Mouse (Mus musculus) layer of hippocampus, postnatal 25 days (tissue): ENCODE measurements at regions not wholly inside any gene's neighbourhood (a gene's known extent, or its start where the extent isn't known, plus 50 kb on each side); places are given as distances from the start of the nearest gene placed in this dataset.

Experiments
- DNase-seq, 2 experiments: peaks; one replicate each; pipeline ENCODE4 v3.0.0; 2022; ENCODE audit warnings: mixed read lengths in 2 of 2, low spot score in 1 of 2; ENCODE audit errors: extremely low spot score in 1 of 2

- no peak for DNase-seq
These were observed 419.0 kb upstream of the Tenm3 start for GRCm38 (mm10) chr8:49262797-49263196.

- no peak for DNase-seq
These were observed 412.2 kb upstream of the Tenm3 start for GRCm38 (mm10) chr8:49255954-49256353.

- DNase-seq, result no peak
These were observed 410.6 kb upstream of the Tenm3 start for GRCm38 (mm10) chr8:49254311-49254828.

- no peak for DNase-seq
These were observed 399.3 kb upstream of the Tenm3 start for GRCm38 (mm10) chr8:49243002-49243401.

- DNase-seq, result no peak
These were observed 393.0 kb upstream of the Tenm3 start for GRCm38 (mm10) chr8:49236822-49237071.

- DNase-seq, result no peak
These were observed 392.5 kb upstream of the Tenm3 start for GRCm38 (mm10) chr8:49236021-49236821.

- DNase-seq, result peak in 1 of 2 experiments; percentile 4
These were observed 380.2 kb upstream of the Tenm3 start for GRCm38 (mm10) chr8:49223841-49224420.

- DNase-seq, result no peak
These were observed 351.5 kb upstream of the Tenm3 start for GRCm38 (mm10) chr8:49195333-49195640.

- DNase-seq, result no peak
These were observed 351.0 kb upstream of the Tenm3 start for GRCm38 (mm10) chr8:49194592-49195332.

- DNase-seq, result no peak
These were observed 343.1 kb upstream of the Tenm3 start for GRCm38 (mm10) chr8:49186853-49187252.

GRCm38 (mm10) chr8:49175386-49175785 is 331.6 kb upstream of the Tenm3 start:
- DNase-seq, result no peak

GRCm38 (mm10) chr8:49174956-49175355 is 331.2 kb upstream of the Tenm3 start:
- no peak for DNase-seq

- DNase-seq, result no peak
These were observed 315.6 kb upstream of the Tenm3 start for GRCm38 (mm10) chr8:49159318-49159717.

- DNase-seq, result no peak
These were observed 314.4 kb upstream of the Tenm3 start for GRCm38 (mm10) chr8:49158201-49158600.

GRCm38 (mm10) chr8:49136503-49137044 is 292.8 kb upstream of the Tenm3 start:
- DNase-seq, result no peak

GRCm38 (mm10) chr8:49109095-49109494 is 265.3 kb upstream of the Tenm3 start:
- no peak for DNase-seq

- no peak for DNase-seq
These were observed 264.9 kb upstream of the Tenm3 start for GRCm38 (mm10) chr8:49108665-49109064.

- no peak for DNase-seq
These were observed 262.8 kb upstream of the Tenm3 start for GRCm38 (mm10) chr8:49106531-49106930.

- no peak for DNase-seq
These were observed 257.4 kb upstream of the Tenm3 start for GRCm38 (mm10) chr8:49101156-49101555.

GRCm38 (mm10) chr8:49084191-49084875 is 240.6 kb upstream of the Tenm3 start:
- no peak for DNase-seq

GRCm38 (mm10) chr8:49069451-49069850 is 225.7 kb upstream of the Tenm3 start:
- no peak for DNase-seq
